Mouse (Mus musculus) cerebellum, adult 11-12 months (tissue): ENCODE measurements around the gene Sema4c.
A peak's percentile ranks its signal among the peaks of the same experiment; 100 is the strongest.

Source experiments
- DNase-seq: peaks from one replicate; pipeline ENCODE4 v3.0.0; 2022

The Sema4c gene

GRCm38 (mm10) chr1:36576991-36577675 is 19.0 kb upstream of the Sema4c start:
- DNase-seq = no peak

GRCm38 (mm10) chr1:36575347-36575746 is 17.2 kb upstream of the Sema4c start:
- DNase-seq = no peak

- DNase-seq = no peak
These were observed 16.2 kb upstream of the Sema4c start for GRCm38 (mm10) chr1:36574196-36574955.

GRCm38 (mm10) chr1:36573524-36573923 is 15.4 kb upstream of the Sema4c start:
- no peak for DNase-seq

GRCm38 (mm10) chr1:36572709-36573108 is 14.6 kb upstream of the Sema4c start:
- DNase-seq = no peak

GRCm38 (mm10) chr1:36572140-36572700 is 14.1 kb upstream of the Sema4c start:
- no peak for DNase-seq

GRCm38 (mm10) chr1:36571627-36572026 is 13.5 kb upstream of the Sema4c start:
- DNase-seq = no peak

GRCm38 (mm10) chr1:36570320-36570719 is 12.2 kb upstream of the Sema4c start:
- no peak for DNase-seq

GRCm38 (mm10) chr1:36569694-36570276 is 11.6 kb upstream of the Sema4c start:
- no peak for DNase-seq

- DNase-seq = no peak
These were observed 10.6 kb upstream of the Sema4c start for GRCm38 (mm10) chr1:36568776-36569175.

GRCm38 (mm10) chr1:36567818-36568603 is 9.9 kb upstream of the Sema4c start:
- DNase-seq = no peak

GRCm38 (mm10) chr1:36566425-36566824 is 8.3 kb upstream of the Sema4c start:
- no peak for DNase-seq

GRCm38 (mm10) chr1:36564101-36564500 is 6.0 kb upstream of the Sema4c start:
- no peak for DNase-seq

- DNase-seq = no peak
These were observed 5.5 kb upstream of the Sema4c start for GRCm38 (mm10) chr1:36563632-36564031.

- no peak for DNase-seq
These were observed 5.0 kb upstream of the Sema4c start for GRCm38 (mm10) chr1:36563197-36563596.

GRCm38 (mm10) chr1:36562388-36562787 is 4.2 kb upstream of the Sema4c start:
- DNase-seq = no peak

GRCm38 (mm10) chr1:36560903-36561302 is 2.8 kb upstream of the Sema4c start:
- DNase-seq = no peak

- no peak for DNase-seq
These were observed 1.7 kb upstream of the Sema4c start for GRCm38 (mm10) chr1:36559888-36560287.

- no peak for DNase-seq
These were observed 1.1 kb upstream of the Sema4c start for GRCm38 (mm10) chr1:36559256-36559655.

GRCm38 (mm10) chr1:36557457-36558011 is 615 bp downstream of the Sema4c start:
- DNase-seq = no peak

GRCm38 (mm10) chr1:36556553-36557456 is 1.3 kb downstream of the Sema4c start:
- DNase-seq = peak; percentile 90
